Mouse (Mus musculus) kidney, embryonic 16.5 days (tissue): ENCODE data around the gene Tbc1d21. TPM values are rescaled to one million over a fixed set of nuclear protein-coding genes. Genes with fewer than 3 reads are reported as not detected.

Experiments used
- ATAC-seq: fragments of 200-750 bp; cut with Nextera tagmentation; 2 replicates; pipeline ENCODE4 v1.8.0; 2017; ENCODE audit warnings: moderate TSS enrichment; ENCODE audit not compliant: low FRiP score, low TSS enrichment
- H3K27ac ChIP-seq: fragments of 300-500 bp; sonication (generic); 2 replicates; pipeline ENCODE4 v1.5.1; 2014; ENCODE audit warnings: low read length
- H3K27me3 ChIP-seq: fragments of 300-500 bp; sonication (generic); 2 replicates; pipeline ENCODE4 v1.6.1; 2014; ENCODE audit warnings: low read length, control low read depth, mixed read lengths; ENCODE audit not compliant: insufficient read depth
- H3K36me3 ChIP-seq: fragments of 300-500 bp; sonication (generic); 2 replicates; pipeline ENCODE4 v1.6.1; 2014; ENCODE audit warnings: low read length, control low read depth, mixed read lengths; ENCODE audit not compliant: insufficient read depth
- H3K4me1 ChIP-seq: fragments of 300-500 bp; sonication (generic); 2 replicates; pipeline ENCODE4 v1.6.1; 2014; ENCODE audit warnings: low read length, control low read depth, mixed read lengths; ENCODE audit not compliant: insufficient read depth
- H3K4me2 ChIP-seq: fragments of 300-500 bp; sonication (generic); replicated peaks from 2 replicates; pipeline ENCODE4 v1.6.1; 2014; ENCODE audit warnings: low read depth, low read length
- H3K4me3 ChIP-seq: fragments of 300-500 bp; sonication (generic); 2 replicates; pipeline ENCODE4 v1.5.1; 2014; ENCODE audit warnings: mild to moderate bottlenecking, low read length
- H3K9ac ChIP-seq: fragments of 300-500 bp; sonication (generic); replicated peaks from 2 replicates; pipeline ENCODE4 v1.6.1; 2014; ENCODE audit warnings: low read length
- H3K9me3 ChIP-seq: fragments of 300-500 bp; sonication (generic); 2 replicates; pipeline ENCODE4 v1.6.1; 2016; ENCODE audit warnings: low read length, control low read depth
- WGBS: fragments of 180-500 bp; shearing (Covaris S2); extraction: QIAGEN DNeasy Blood & Tissue Kit; methylation state at CpG from one replicate; pipeline ENCODE4 v1.1.7; 2014; 5-methylcytosine and 5-hydroxymethylcytosine counted together
- polyA plus RNA-seq: library from polyadenylated mRNA; unstranded; fragments of >200 nt; fragmentation: Nextera tagmentation; extraction: Ambion mirVana; gene quantifications from 2 replicates; pipeline ENCODE4 v1.2.1, GENCODE M21; 2015

The Tbc1d21 gene
- polyA plus RNA-seq = not detected in 2 replicates

- Histone ChIP-seq H3K27ac (no peak within 1 kb of the TSS), H3K4me1 (no peaks in the 10 kb centered on the region; the same call in 1 of the 2 replicates), H3K4me3 (no peak within 1 kb of the TSS), H3K9ac (no peak within 1 kb of the TSS), H3K36me3 (no peaks in the 10 kb centered on the region), H3K4me2 (no peak within 1 kb of the TSS), H3K9me3 (no peaks in the 10 kb centered on the region), H3K27me3 (no peaks in the 10 kb centered on the region)
- WGBS = 82% methylated on average over 1 of the region's 1 CpGs
- no peak for ATAC-seq
Observed at GRCm38 (mm10) chr9:58370355-58370754, at the start of gene Tbc1d21. Gene Tbc1d21 (minus strand): TSS chr9:58370455.

- no peak for ATAC-seq
- H3K9ac ChIP-seq = no peak overlapping the region
- no peaks in the 10 kb centered on the region for H3K9me3 ChIP-seq
- H3K4me1 ChIP-seq = no peaks in the 10 kb centered on the region
- WGBS = 76% methylated on average over 9 of the region's 9 CpGs
- H3K27me3 ChIP-seq = no peaks in the 10 kb centered on the region
- H3K4me3 ChIP-seq = no peak overlapping the region
- H3K4me2 ChIP-seq = no peak overlapping the region
- H3K27ac ChIP-seq = no peak overlapping the region
- no peaks in the 10 kb centered on the region for H3K36me3 ChIP-seq
Observed at GRCm38 (mm10) chr9:58411556-58411955, 41.3 kb upstream of the Tbc1d21 start.

- Histone ChIP-seq H3K36me3 (no peaks in the 10 kb centered on the region), H3K27ac (no peak overlapping the region), H3K9ac (no peak overlapping the region), H3K27me3 (no peaks in the 10 kb centered on the region), H3K4me3 (no peak overlapping the region), H3K4me1 (no peaks in the 10 kb centered on the region), H3K4me2 (no peak overlapping the region), H3K9me3 (no peaks in the 10 kb centered on the region)
- no peak for ATAC-seq
- 71% methylated on average over 4 of the region's 4 CpGs for WGBS
Observed at GRCm38 (mm10) chr9:58410057-58410735, 39.9 kb upstream of the Tbc1d21 start.

- WGBS = 67% methylated on average over 2 of the region's 2 CpGs
- H3K4me1 ChIP-seq = no peaks in the 10 kb centered on the region
Observed at GRCm38 (mm10) chr9:58409247-58409646, 39.0 kb upstream of the Tbc1d21 start.

GRCm38 (mm10) chr9:58404412-58404811 lies 34.2 kb upstream of the Tbc1d21 start:
- ATAC-seq = no peak
- Histone ChIP-seq H3K36me3 (no peaks in the 10 kb centered on the region), H3K9ac (no peak overlapping the region), H3K27ac (no peak overlapping the region), H3K27me3 (no peaks in the 10 kb centered on the region), H3K9me3 (no peaks in the 10 kb centered on the region), H3K4me2 (no peak overlapping the region), H3K4me1 (no peaks in the 10 kb centered on the region), H3K4me3 (no peak overlapping the region)
- 49% methylated on average over 4 of the region's 4 CpGs for WGBS

More at GRCm38 (mm10) chr9:58409247-58409646, 39.0 kb upstream of the Tbc1d21 start:
- ATAC-seq = no peak
- Histone ChIP-seq H3K9ac (no peak overlapping the region), H3K4me2 (no peak overlapping the region), H3K9me3 (no peaks in the 10 kb centered on the region), H3K27ac (no peak overlapping the region), H3K4me3 (no peak overlapping the region), H3K36me3 (no peaks in the 10 kb centered on the region), H3K27me3 (no peaks in the 10 kb centered on the region)

- no peak overlapping the region for H3K9ac ChIP-seq
- no peaks in the 10 kb centered on the region for H3K9me3 ChIP-seq
- no peak overlapping the region for H3K4me2 ChIP-seq
- no peak overlapping the region for H3K27ac ChIP-seq
- no peaks in the 10 kb centered on the region for H3K27me3 ChIP-seq
- no peak overlapping the region for H3K4me3 ChIP-seq
- no peaks in the 10 kb centered on the region for H3K4me1 ChIP-seq
- WGBS = 86% methylated on average over 6 of the region's 6 CpGs
- no peak for ATAC-seq
- H3K36me3 ChIP-seq = no peaks in the 10 kb centered on the region
Observed at GRCm38 (mm10) chr9:58401371-58402082, 31.3 kb upstream of the Tbc1d21 start.

- ATAC-seq = no peak
- Histone ChIP-seq H3K4me2 (no peak overlapping the region), H3K36me3 (no peaks in the 10 kb centered on the region), H3K27me3 (no peaks in the 10 kb centered on the region), H3K4me3 (no peak overlapping the region), H3K27ac (no peak overlapping the region), H3K9ac (no peak overlapping the region), H3K9me3 (no peaks in the 10 kb centered on the region), H3K4me1 (no peaks in the 10 kb centered on the region)
- 26% methylated on average over 5 of the region's 5 CpGs for WGBS
Observed at GRCm38 (mm10) chr9:58399609-58400008, 29.4 kb upstream of the Tbc1d21 start.

- Histone ChIP-seq H3K27me3 (no peaks in the 10 kb centered on the region), H3K27ac (no peak overlapping the region), H3K4me1 (no peaks in the 10 kb centered on the region), H3K36me3 (no peaks in the 10 kb centered on the region), H3K9ac (no peak overlapping the region), H3K4me3 (no peak overlapping the region), H3K4me2 (no peak overlapping the region), H3K9me3 (no peaks in the 10 kb centered on the region)
- WGBS = 89% methylated on average over 8 of the region's 8 CpGs
- no peak for ATAC-seq
Observed at GRCm38 (mm10) chr9:58394605-58395004, 24.4 kb upstream of the Tbc1d21 start.

- Histone ChIP-seq H3K9ac (no peak overlapping the region), H3K27ac (no peak overlapping the region), H3K4me1 (no peaks in the 10 kb centered on the region), H3K4me2 (no peak overlapping the region), H3K9me3 (no peaks in the 10 kb centered on the region), H3K27me3 (no peaks in the 10 kb centered on the region), H3K36me3 (no peaks in the 10 kb centered on the region), H3K4me3 (no peak overlapping the region)
- whole genome bisulfite sequencing = 50% methylated on average over 1 of the region's 1 CpGs
- no peak for ATAC-seq
Observed at GRCm38 (mm10) chr9:58393875-58394274, 23.6 kb upstream of the Tbc1d21 start.

- 71% methylated on average over 3 of the region's 3 CpGs for WGBS
- ATAC-seq = no peak
Observed at GRCm38 (mm10) chr9:58388381-58388780, 18.1 kb upstream of the Tbc1d21 start.

More at GRCm38 (mm10) chr9:58388381-58388780, 18.1 kb upstream of the Tbc1d21 start:
- H3K36me3 ChIP-seq = no peaks in the 10 kb centered on the region
- no peak overlapping the region for H3K4me3 ChIP-seq
- no peaks in the 10 kb centered on the region for H3K4me1 ChIP-seq
- H3K4me2 ChIP-seq = no peak overlapping the region
- H3K9ac ChIP-seq = no peak overlapping the region
- H3K27ac ChIP-seq = no peak overlapping the region
- no peaks in the 10 kb centered on the region for H3K27me3 ChIP-seq
- H3K9me3 ChIP-seq = no peaks in the 10 kb centered on the region
